Mouse (Mus musculus) lung, postnatal 0 days (tissue): ENCODE measurements at regions not wholly inside any gene's neighbourhood (a gene's known extent, or its start where the extent isn't known, plus 50 kb on each side); places are given as distances from the start of the nearest gene placed in this dataset.
"Not testable (repeated sequence)": the region's sequence is repeated elsewhere in the genome, so short reads cannot be mapped to it uniquely, and the experiment has no call there.

Experiments
- ATAC-seq: fragments of 200-750 bp; cut with Nextera tagmentation; 2 replicates; pipeline ENCODE4 v1.8.0; 2017; ENCODE audit warnings: moderate library complexity
- DNase-seq: peaks from one replicate; pipeline ENCODE4 v3.0.0-alpha.2; 2016; ENCODE audit warnings: low spot score
- H3K27ac ChIP-seq: fragments of 300-500 bp; sonication (generic); 2 replicates; pipeline ENCODE4 v1.5.1; 2014; ENCODE audit warnings: antibody characterized with exemption, mild to moderate bottlenecking, low read length, mixed read lengths
- H3K27me3 ChIP-seq: fragments of 300-500 bp; sonication (generic); replicated peaks from 2 replicates; pipeline ENCODE4 v1.6.1; 2014; ENCODE audit warnings: low read length, mixed read lengths; ENCODE audit not compliant: insufficient read depth
- H3K36me3 ChIP-seq: fragments of 300-500 bp; sonication (generic); 2 replicates; pipeline ENCODE4 v1.6.1; 2014; ENCODE audit warnings: low read length, mixed read lengths; ENCODE audit not compliant: insufficient read depth
- H3K4me1 ChIP-seq: fragments of 300-500 bp; sonication (generic); 2 replicates; pipeline ENCODE4 v1.6.1; 2014; ENCODE audit warnings: antibody characterized with exemption, low read depth, low read length, mixed read lengths; ENCODE audit not compliant: insufficient read depth
- H3K4me2 ChIP-seq: fragments of 300-500 bp; sonication (generic); replicated peaks from 2 replicates; pipeline ENCODE4 v1.6.1; 2014; ENCODE audit warnings: low read depth, mild to moderate bottlenecking, low read length, moderate library complexity, mixed read lengths
- H3K4me3 ChIP-seq: fragments of 300-500 bp; sonication (generic); 2 replicates; pipeline ENCODE4 v1.5.1; 2014; ENCODE audit warnings: low read depth, low read length
- H3K9ac ChIP-seq: fragments of 300-500 bp; sonication (generic); replicated peaks from 2 replicates; pipeline ENCODE4 v1.6.1; 2014; ENCODE audit warnings: low read depth, mild to moderate bottlenecking
- H3K9me3 ChIP-seq: fragments of 300-500 bp; sonication (generic); 2 replicates; pipeline ENCODE4 v1.6.1; 2016; ENCODE audit warnings: low read length, mixed read lengths
- CTCF ChIP-seq: IDR thresholded peaks from 2 replicates; pipeline ENCODE4 v1.5.1; 2016; ENCODE audit warnings: antibody characterized with exemption, mild to moderate bottlenecking
- EP300 ChIP-seq: IDR thresholded peaks from 2 replicates; pipeline ENCODE4 v1.6.1; 2016; ENCODE audit warnings: antibody characterized with exemption, mild to moderate bottlenecking, control low read depth
- WGBS: fragments of 180-500 bp; shearing (Covaris S2); extraction: QIAGEN DNeasy Blood & Tissue Kit; methylation state at CpG from one replicate; pipeline ENCODE4 v1.1.7; 2014; 5-methylcytosine and 5-hydroxymethylcytosine counted together

- ATAC-seq (no peak), DNase-seq (no peak)
- Histone ChIP-seq H3K4me1 (no peaks in the 10 kb centered on the region), H3K4me2 (no peak overlapping the region), H3K27ac (no peak overlapping the region), H3K4me3 (no peak overlapping the region), H3K36me3 (no peaks in the 10 kb centered on the region), H3K9ac (no peak overlapping the region), H3K27me3 (no peaks in the 10 kb centered on the region), H3K9me3 (no peaks in the 10 kb centered on the region)
- 89% methylated on average over 3 of the region's 3 CpGs for WGBS
- TF ChIP-seq CTCF (no peak), EP300 (no peak)
These were observed 216.3 kb upstream of the Klf3 start for GRCm38 (mm10) chr5:64586933-64587332.

GRCm38 (mm10) chr5:64587895-64588738, 215.1 kb upstream of the Klf3 start:
- H3K4me3 ChIP-seq = no peak overlapping the region
- no peak overlapping the region for H3K4me2 ChIP-seq
- H3K27me3 ChIP-seq = no peaks in the 10 kb centered on the region
- H3K36me3 ChIP-seq = no peaks in the 10 kb centered on the region
- ATAC-seq (peak; percentile 49), DNase-seq (peak; percentile 26)
- H3K9me3 ChIP-seq = no peaks in the 10 kb centered on the region
- no peak overlapping the region for H3K27ac ChIP-seq
- H3K9ac ChIP-seq = no peak overlapping the region
- no peaks in the 10 kb centered on the region for H3K4me1 ChIP-seq
- WGBS = 22% methylated on average over 8 of the region's 8 CpGs
- TF ChIP-seq EP300 (no peak), CTCF (no peak)

- not testable (repeated sequence) for H3K36me3 ChIP-seq, H3K9me3 ChIP-seq, DNase-seq, H3K27me3 ChIP-seq, H3K4me3 ChIP-seq, H3K4me2 ChIP-seq, H3K27ac ChIP-seq, H3K4me1 ChIP-seq, ATAC-seq, H3K9ac ChIP-seq
- 92% methylated on average over 8 of the region's 8 CpGs for WGBS
These were observed 214.4 kb upstream of the Klf3 start for GRCm38 (mm10) chr5:64588768-64589167.

GRCm38 (mm10) chr5:64590036-64590435, 213.2 kb upstream of the Klf3 start:
- H3K9ac ChIP-seq = no peak overlapping the region
- DNase-seq = no peak
- H3K4me2 ChIP-seq = no peak overlapping the region
- ATAC-seq = no peak
- 70% methylated on average over 5 of the region's 5 CpGs for WGBS
- H3K27ac ChIP-seq = no peak overlapping the region
- TF ChIP-seq CTCF (no peak), EP300 (no peak)
- H3K36me3 ChIP-seq = no peaks in the 10 kb centered on the region
- no peaks in the 10 kb centered on the region for H3K9me3 ChIP-seq
- H3K4me1 ChIP-seq = no peaks in the 10 kb centered on the region
- H3K27me3 ChIP-seq = no peaks in the 10 kb centered on the region
- no peak overlapping the region for H3K4me3 ChIP-seq

GRCm38 (mm10) chr5:64590747-64591146, 212.4 kb upstream of the Klf3 start:
- H3K4me1 ChIP-seq = no peaks in the 10 kb centered on the region
- no peaks in the 10 kb centered on the region for H3K9me3 ChIP-seq
- H3K27me3 ChIP-seq = no peaks in the 10 kb centered on the region
- H3K27ac ChIP-seq = no peak overlapping the region
- H3K36me3 ChIP-seq = no peaks in the 10 kb centered on the region
- 82% methylated on average over 1 of the region's 1 CpGs for WGBS
- TF ChIP-seq EP300 (no peak), CTCF (no peak)
- no peak overlapping the region for H3K4me2 ChIP-seq
- no peak overlapping the region for H3K4me3 ChIP-seq
- DNase-seq = no peak
- no peak overlapping the region for H3K9ac ChIP-seq
- ATAC-seq = no peak

- Histone ChIP-seq H3K4me3 (no peak overlapping the region), H3K27ac (no peak overlapping the region), H3K36me3 (no peaks in the 10 kb centered on the region), H3K4me2 (no peak overlapping the region), H3K4me1 (no peaks in the 10 kb centered on the region), H3K9ac (no peak overlapping the region), H3K27me3 (no peaks in the 10 kb centered on the region), H3K9me3 (no peaks in the 10 kb centered on the region)
- TF ChIP-seq EP300 = no peak
- no peak for TF ChIP-seq CTCF
- WGBS = 96% methylated on average over 2 of the region's 2 CpGs
- DNase-seq = no peak
- ATAC-seq = no peak
These were observed 211.4 kb upstream of the Klf3 start for GRCm38 (mm10) chr5:64591792-64592191.
